Mouse (Mus musculus) small intestine, adult 2 months (tissue): Measurements from ENCODE around the gene Frrs1l.

Experiments
- CTCF ChIP-seq: fragments of 200-500 bp; IDR thresholded peaks from 2 replicates; pipeline ENCODE4 v1.5.1; 2012; ENCODE audit warnings: low read depth, mild to moderate bottlenecking, control low read depth, inconsistent platforms, low read length, moderate library complexity, mixed read lengths; ENCODE audit not compliant: insufficient replicate concordance, insufficient read length; ENCODE audit errors: extremely low read depth
- POLR2A ChIP-seq: fragments of 200-500 bp; IDR thresholded peaks from 2 replicates; pipeline ENCODE4 v1.6.1; 2012; ENCODE audit warnings: low read depth, mild to moderate bottlenecking, control low read depth, inconsistent platforms, low read length, moderate library complexity

- TF ChIP-seq POLR2A: no peak
- no peak for TF ChIP-seq CTCF
These were observed 46.9 kb downstream of the Frrs1l start for GRCm38 (mm10) chr4:56943258-56943657.
